Mouse (Mus musculus) embryonic facial prominence, embryonic 14.5 days (tissue): ENCODE results near the gene Gm21977. TPM values are rescaled to one million over a fixed set of nuclear protein-coding genes. Genes with fewer than 3 reads are reported as not detected.
"Not testable (repeated sequence)": the region's sequence is repeated elsewhere in the genome, so short reads cannot be mapped to it uniquely, and the experiment has no call there.

ENCODE experiments used
- ATAC-seq: fragments of 200-750 bp; cut with Nextera tagmentation; 2 replicates; pipeline ENCODE4 v1.8.0; 2017; ENCODE audit warnings: low read depth, moderate number of reproducible peaks, moderate TSS enrichment
- DNase-seq: peaks from one replicate; pipeline ENCODE4 v3.0.0-alpha.2; 2015; ENCODE audit warnings: low spot score
- H3K27ac ChIP-seq: fragments of 300-500 bp; sonication (generic); replicated peaks from 2 replicates; pipeline ENCODE4 v1.5.1; 2014; ENCODE audit warnings: low read depth, mild to moderate bottlenecking, low read length, moderate library complexity
- H3K27me3 ChIP-seq: fragments of 300-500 bp; sonication (generic); replicated peaks from 2 replicates; pipeline ENCODE4 v1.6.1; 2014; ENCODE audit warnings: low read length; ENCODE audit not compliant: control insufficient read depth, insufficient read depth
- H3K36me3 ChIP-seq: fragments of 300-500 bp; sonication (generic); 2 replicates; pipeline ENCODE4 v1.6.1; 2014; ENCODE audit warnings: low read length, mixed read lengths; ENCODE audit not compliant: control insufficient read depth, insufficient read depth
- H3K4me1 ChIP-seq: fragments of 300-500 bp; sonication (generic); 2 replicates; pipeline ENCODE4 v1.6.1; 2014; ENCODE audit warnings: antibody characterized with exemption, low read length; ENCODE audit not compliant: control insufficient read depth, insufficient read depth
- H3K4me2 ChIP-seq: fragments of 300-500 bp; sonication (generic); 2 replicates; pipeline ENCODE4 v1.6.1; 2014; ENCODE audit warnings: low read depth, mild to moderate bottlenecking, low read length, moderate library complexity, mixed read lengths
- H3K4me3 ChIP-seq: fragments of 300-500 bp; sonication (generic); 2 replicates; pipeline ENCODE4 v1.5.1; 2014; ENCODE audit warnings: low read depth, mild to moderate bottlenecking, low read length
- H3K9ac ChIP-seq: fragments of 300-500 bp; sonication (generic); 2 replicates; pipeline ENCODE4 v1.6.1; 2014; ENCODE audit warnings: low read depth, mild to moderate bottlenecking, low read length, moderate library complexity, mixed read lengths
- H3K9me3 ChIP-seq: fragments of 300-500 bp; sonication (generic); 2 replicates; pipeline ENCODE4 v1.6.1; 2016; ENCODE audit warnings: low read length; ENCODE audit not compliant: control insufficient read depth
- WGBS: fragments of 180-500 bp; shearing (Covaris S2); extraction: QIAGEN DNeasy Blood & Tissue Kit; methylation state at CpG from one replicate; pipeline ENCODE4 v1.1.7; 2014; 5-methylcytosine and 5-hydroxymethylcytosine counted together
- polyA plus RNA-seq: library from polyadenylated mRNA; unstranded; fragments of >200 nt; fragmentation: Nextera tagmentation; extraction: Ambion mirVana; gene quantifications from 2 replicates; pipeline ENCODE4 v1.2.1, GENCODE M21; 2014

Gene Gm21977
- not detected in 2 replicates for polyA plus RNA-seq

DNA sequence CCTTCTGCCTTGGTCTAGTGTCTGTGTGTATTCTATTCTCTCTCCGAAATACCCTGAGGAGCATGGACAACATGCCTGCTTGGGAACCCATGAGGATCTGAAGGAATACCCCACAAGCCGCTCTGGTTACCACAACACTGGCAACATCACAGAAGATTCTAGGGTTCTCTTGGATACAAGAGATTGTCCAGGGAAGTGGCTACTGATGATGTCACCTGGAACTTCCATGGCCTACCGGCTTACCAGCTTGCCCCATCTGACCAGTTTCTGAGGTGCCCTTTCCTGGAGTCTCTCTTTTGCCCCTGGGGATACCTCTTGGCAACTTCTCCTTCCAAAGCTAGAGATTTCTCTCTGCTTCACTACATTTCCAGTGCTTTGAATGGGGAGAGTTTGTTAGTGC lies at the start of gene Gm21977:
Gene Gm21977, minus strand, starts transcription at position 101 of the 400 bp plus-strand sequence.
- not testable (repeated sequence) for DNase-seq, H3K4me1 ChIP-seq, ATAC-seq, H3K27ac ChIP-seq, H3K4me3 ChIP-seq, H3K9ac ChIP-seq, H3K9me3 ChIP-seq, H3K36me3 ChIP-seq, H3K27me3 ChIP-seq, H3K4me2 ChIP-seq
- WGBS = no CpG with 5 or more reads among the region's 3 CpGs

Other genes with a start within 250 kb of the Gm21977 start
- not detected in 2 replicates for gene Gm3633, start 211.6 kb downstream of the Gm21977 start, polyA plus RNA-seq
- gene Gm10378, start 197.5 kb downstream of the Gm21977 start, polyA plus RNA-seq = not detected in 2 replicates
- not detected in 2 replicates for gene Gm3015, start 84.7 kb downstream of the Gm21977 start, polyA plus RNA-seq
- gene Gm10377, start 55.5 kb downstream of the Gm21977 start, polyA plus RNA-seq = not detected in 2 replicates
- gene Gm8082, start 140.1 kb upstream of the Gm21977 start, polyA plus RNA-seq = not detected in 2 replicates
- gene Gm10376, start 162.2 kb upstream of the Gm21977 start, polyA plus RNA-seq = not detected in 2 replicates
- not detected in 2 replicates for gene Gm8094, start 223.2 kb upstream of the Gm21977 start, polyA plus RNA-seq
- gene Gm8104, start 247.1 kb upstream of the Gm21977 start, polyA plus RNA-seq = not detected in 2 replicates